Mouse (Mus musculus) kidney, adult 9 months (tissue): Measurements from ENCODE around the gene Tomm5.
A peak's percentile ranks its signal among the peaks of the same experiment; 100 is the strongest.
"Not testable (repeated sequence)": the region's sequence is repeated elsewhere in the genome, so short reads cannot be mapped to it uniquely, and the experiment has no call there.

Source experiments
- DNase-seq: peaks from one replicate; pipeline ENCODE4 v3.0.0; 2022

Gene Tomm5

DNA sequence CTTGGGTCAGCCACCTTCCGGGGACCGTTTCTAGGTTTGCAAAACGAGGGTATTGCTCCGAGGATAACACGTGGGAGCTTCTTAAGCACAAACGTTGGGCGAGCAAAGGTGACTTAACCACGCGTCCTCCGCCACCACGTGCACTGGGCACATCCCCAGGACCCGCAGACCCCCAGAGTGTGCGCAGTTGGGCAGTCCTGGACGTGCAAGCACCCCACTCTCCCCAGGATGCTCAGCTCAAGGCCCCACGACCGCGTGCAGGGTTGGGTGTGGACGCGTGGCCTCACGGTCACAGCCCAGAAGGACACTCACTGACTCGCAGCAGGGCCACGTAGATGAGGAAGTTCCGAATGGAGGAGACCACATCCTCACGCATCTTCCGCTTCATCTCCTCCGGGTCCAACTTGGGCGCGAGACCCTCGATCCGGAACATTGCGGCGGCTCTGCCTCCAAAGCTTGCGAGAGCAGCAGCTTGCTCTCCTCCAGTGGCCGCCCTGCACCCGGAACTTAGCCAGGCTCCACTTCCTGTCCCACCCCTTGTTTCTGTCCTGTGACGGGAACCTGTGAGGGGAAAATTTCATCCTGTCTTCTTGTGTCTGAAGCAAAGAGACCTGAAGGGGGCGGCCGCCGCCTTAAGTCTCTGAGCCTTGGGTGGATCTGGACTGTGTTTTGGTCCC is at the start of gene Tomm5:
Gene Tomm5 (minus strand): TSS at position 514 of the 677 bp plus-strand sequence.
- peak; percentile 96 for DNase-seq

DNA sequence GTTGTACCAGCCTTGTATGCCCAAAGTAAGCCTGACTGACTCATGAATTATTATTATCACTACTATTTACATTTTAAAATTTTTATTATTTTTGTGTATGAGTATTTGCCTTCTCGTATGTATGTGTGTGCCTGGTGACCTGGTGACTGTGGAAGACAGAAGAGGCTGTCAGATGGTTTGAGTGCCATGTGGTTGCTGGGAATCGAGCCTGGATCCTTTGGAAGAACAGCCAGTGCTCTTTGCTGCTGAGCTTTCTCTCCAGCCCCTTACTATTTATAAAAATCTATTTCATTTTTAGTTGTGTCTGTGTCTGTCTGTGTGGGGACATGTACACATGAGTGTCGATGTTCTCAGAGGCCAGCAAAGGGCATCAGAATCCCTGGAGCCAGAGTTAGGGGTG is 48.5 kb upstream of the Tomm5 start:
- DNase-seq, result no peak

DNA sequence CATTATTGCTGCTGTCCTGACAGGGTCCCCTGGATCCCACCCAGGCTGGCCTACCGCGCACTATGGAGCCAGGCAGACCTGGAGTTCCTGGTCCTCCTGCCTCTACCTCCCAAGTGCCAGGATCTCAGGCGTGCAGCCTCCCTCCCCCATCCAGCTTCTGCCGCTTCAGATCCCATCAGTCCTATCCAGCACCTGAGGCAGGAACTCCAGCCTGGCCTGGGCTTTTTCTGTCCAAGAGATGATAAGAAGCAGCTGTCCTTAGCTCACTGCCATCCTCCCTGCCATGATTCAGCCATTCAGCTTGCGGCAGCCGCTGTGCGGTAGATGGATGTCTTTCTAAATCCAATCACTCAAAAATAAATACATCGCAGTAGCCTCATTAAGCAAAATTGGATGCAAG is 35.1 kb upstream of the Tomm5 start:
- no peak for DNase-seq

DNA sequence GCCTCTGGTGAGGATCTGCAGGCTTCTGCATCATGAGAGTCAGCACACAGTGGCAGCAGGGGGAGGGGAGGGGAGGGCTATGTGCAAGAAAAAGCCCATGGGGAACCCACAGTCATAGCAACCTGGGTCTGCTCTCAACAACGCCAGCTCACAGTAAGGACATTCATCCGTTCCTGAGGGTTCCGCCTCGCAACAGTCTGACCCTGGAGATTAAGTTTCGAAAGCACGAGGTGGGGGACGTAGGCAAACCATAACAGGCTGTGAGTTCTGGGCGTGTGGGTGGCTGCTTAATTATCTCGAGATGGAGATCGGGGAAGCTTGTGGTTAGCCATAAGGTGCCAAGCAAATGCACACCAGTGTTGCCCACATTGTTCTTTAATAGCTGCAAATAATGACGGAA is 34.5 kb upstream of the Tomm5 start:
- DNase-seq, result no peak

DNA sequence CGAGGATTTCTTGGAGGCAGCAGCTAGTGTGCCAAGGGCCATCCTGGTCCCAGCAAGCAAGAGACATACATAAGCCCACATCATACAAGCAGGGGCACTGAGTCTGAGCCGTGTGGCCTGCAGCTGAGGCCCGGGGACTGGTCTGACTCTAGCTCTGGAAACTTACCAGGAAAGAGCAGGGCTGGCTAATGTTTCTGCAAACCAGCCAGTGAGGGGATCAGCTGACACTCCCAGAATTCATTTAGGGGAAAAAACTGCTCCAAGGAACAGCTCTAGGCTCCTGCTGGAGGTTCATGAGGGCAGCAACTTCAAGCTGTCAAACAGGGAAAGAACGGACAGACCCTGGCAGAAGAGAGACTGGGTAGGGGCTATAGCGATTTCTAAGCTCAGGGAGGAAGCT is 33.9 kb upstream of the Tomm5 start:
- DNase-seq, result no peak

DNA sequence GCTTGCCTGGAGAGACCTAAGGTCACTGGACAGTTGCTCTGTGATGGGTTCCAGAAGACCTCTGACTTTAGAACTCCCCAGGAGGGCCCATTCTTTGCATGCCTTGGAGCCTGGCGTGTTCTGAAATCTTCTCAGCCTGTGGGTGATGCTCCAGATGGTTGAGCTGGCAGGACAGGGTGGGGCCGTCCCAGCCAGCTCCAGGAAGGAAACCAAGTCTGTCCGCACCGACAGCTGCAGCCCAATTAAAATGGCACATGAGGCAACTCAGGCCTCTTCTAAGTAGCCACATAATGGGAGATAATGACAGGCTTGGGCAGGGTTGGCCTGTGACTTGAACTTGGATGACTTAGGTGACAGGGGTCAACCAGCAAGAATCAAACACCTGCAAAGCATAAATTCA is 29.7 kb upstream of the Tomm5 start:
- DNase-seq, result peak; percentile 19

DNA sequence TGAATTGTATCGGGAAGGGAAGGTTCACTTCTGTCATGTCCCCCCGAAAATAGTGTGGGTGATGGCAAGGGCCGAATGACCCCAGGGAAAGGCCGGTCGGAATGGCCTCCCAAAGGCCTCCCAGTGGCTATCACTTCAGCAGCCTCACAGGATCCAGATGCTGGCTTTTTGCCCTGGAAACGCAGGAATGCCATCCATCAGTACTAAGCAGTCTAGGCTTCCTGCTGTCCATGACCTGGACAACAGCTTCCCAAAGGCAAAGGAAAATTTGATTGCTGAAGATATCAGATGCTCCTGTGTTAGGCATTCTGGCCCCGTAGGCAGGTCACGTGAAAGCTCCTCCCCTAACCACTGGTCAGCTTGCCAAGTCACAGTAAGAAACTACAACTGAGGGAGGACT is 26.6 kb upstream of the Tomm5 start:
- peak; percentile 34 for DNase-seq

DNA sequence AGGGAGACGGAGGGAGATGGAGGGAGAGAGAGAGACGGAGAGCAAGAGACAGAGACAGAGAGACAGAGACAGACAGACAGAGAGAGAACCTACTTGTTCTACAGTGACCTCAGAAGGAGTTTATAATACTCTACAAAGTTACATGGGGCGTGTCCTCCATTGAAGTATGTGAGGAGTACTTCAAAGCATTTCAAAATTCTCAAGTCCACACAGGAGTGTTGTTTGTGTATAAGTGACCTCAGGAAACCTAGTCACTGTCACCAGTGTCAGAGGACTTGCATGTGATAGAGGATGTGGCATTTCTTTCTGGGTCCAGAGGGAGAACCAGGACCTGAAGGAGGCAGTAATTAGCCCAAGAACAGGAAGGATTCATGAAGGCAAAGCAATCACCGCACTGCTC is 23.1 kb upstream of the Tomm5 start:
- no peak for DNase-seq

DNA sequence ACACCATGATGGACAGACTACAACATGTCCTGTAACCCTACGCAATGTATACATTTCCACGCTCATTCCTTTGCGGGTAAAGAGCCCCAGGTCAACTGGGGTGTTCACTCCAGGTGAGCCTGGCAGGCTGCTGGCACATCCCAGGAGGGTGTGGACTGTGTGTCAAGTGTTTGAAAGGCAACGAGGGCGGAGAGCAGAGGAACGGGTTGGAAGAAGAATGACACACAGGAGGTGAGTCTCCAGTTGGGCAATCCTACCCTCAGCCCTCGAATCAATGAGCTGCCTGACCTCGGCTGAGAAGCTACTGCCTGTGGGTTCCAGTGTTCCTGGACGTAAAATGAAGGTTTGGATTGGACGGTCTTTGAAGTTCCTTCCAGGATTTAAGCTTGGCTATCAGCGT is 13.4 kb upstream of the Tomm5 start:
- no peak for DNase-seq

DNA sequence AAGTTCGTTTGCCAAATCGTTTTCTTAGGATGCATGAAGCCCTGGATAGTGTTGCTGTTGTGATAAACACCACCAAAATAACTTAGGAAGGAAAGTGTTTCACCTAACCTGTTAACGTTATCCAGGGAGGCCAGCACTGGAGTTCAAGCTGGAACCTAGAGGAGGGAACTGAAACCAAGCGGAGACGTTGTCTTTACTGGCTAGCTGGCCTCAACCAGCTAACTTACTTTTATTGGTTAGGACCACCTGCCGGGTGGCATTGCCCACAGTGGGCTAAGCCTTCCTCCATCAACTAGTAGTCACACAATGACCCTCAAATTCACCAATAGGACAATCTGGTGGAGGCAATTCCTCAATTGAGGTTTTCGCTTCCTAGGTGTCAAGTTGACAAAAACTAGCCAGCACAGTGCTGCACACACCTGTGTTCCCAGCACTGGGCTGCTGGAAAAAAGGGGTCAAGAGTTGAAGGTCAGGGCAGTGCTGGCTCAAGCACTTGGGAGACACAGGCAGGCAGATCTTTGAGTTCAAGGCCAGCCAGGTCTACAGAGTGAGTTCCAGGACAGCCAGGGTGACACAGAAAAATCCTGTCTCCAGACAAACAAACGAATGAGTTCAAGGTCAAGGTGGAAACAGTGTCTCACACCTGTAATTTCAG is 669 bp upstream of the Tomm5 start:
- no peak for DNase-seq

DNA sequence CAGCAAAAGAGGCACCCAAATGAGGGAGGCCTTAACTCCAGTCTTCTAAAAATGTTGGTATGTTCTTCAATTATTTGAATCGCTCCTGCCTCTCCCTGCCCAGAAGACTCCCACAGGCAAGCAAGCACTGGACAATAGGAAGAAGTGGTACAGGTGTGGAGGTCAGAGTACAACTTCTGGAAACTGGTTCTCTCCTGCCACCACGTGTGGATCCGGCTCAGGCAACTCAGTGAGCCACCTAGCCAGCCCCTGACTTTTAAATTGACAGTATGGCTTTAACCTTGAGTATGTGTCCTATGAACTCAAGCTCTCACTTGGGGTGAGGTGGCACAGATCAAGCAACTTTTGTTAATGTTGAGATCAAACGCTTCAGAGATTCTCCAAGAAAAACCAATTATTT is 848 bp downstream of the Tomm5 start:
- DNase-seq, result peak; percentile 40

DNA sequence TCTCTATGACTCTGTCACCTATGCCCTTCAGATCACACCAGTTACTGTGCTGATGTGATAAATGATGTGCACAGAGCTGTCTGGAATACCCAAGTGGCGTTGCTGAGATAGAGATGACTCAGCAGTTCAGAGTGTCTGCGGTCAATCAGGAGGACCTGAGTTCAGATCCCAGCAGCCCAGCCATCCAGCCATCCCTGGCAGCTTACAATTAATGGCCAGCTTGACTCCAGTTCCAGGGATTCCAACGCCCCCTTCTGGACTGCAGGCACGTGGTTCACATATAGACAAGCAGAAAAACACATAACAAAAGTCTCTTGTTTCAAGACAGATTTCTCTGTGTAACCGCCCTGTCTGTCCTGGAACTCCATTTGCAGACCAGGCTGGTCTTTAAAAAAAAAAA is 1.5 kb downstream of the Tomm5 start:
- no peak for DNase-seq

DNA sequence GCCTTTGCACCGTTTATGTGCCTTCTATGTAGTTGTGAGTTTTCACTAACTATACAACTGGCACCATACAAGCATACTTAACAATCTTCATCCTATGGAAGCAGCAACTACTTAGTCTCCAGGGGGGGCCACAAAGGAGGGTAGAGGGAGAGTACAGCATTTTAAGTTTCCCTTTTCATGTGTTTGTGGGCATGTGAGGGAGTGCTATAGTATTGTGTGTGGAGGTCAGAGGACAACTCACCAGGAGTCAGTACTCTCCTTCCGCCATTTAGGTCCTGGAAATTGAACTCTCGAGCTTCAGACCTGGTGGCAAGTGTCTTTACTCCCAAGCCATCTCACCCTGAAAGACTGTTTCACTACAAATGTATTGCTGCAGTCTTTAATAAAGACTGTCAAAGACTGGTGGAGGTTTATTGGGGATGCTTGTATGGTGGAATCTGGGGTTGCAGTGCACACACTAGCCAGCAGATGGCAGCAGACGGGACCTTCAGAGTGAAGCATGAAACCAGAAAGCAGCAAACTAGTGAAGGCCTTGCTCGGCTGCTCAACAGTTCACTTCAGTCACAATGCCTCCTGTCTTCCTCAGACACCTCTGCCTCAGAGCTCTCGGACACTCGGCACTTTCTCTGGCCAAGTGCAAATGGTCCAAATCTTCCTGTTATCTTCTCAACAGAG is 10.6 kb downstream of the Tomm5 start:
- DNase-seq, result peak; percentile 71

DNA sequence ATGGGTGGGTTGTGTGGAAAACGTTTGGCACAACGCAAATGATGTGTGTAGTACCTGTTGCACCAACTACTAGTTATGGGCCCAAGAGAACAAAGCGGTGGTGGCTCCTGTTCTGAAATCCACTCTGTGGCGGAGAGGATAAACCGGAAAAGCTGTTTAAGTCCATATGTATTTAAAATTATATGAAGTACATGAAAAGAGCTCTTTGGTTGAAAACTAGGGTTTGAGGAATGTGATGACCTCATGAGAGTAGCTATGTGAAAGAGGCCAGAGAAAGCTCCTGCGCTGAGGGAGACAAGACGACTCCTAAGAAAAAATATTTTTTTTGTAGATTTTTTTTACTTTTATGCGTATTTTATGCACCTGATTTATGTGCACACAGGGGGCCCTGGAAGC is 23.0 kb downstream of the Tomm5 start:
- DNase-seq, result no peak

DNA sequence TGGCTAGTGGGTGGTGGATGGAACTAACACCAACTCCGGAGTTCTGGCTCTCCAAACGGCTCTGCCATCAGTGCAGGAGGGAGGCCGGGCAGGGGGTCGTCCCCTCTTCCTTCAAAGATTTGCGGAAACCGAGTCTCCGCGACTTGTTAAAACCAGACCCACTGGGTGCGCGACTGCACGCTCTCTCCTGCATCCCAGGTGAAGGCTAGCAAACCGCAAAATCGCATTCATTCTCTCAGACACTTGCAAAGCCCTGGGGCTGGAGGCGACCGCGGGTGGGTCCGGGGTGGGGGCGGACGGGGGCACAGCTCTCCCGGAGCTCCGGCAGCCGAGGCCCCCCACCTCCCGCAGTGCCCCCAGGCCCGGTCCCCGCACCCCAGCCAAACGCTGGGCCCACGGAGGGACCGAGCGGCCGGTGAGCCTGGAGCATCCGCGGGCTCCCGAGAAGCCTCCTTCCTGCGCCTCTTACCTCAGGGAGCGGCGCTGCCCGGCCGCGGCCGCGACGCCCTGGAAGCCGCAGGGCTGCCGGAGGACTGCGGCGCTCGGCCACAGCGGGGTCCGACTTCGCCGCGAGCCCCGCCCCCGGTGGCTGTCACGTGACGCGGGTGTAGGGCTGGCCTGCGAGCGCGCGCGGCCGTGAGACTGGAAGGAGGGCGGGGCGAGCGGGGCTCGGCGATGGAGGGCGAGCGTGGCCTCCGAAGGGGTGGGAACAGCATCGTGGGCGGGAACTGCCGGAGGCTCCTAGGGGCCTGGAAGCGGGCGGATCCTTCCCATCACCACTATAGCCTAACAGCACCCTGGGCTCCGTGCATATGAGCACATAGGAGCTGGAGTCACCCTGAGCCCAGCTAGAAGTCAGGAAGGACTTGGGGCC is 23.7 kb downstream of the Tomm5 start, which contains the start of gene Fbxo10:
Gene Fbxo10 (minus strand): TSS at position 584 of the 874 bp plus-strand sequence.
- peak; percentile 91 for DNase-seq

DNA sequence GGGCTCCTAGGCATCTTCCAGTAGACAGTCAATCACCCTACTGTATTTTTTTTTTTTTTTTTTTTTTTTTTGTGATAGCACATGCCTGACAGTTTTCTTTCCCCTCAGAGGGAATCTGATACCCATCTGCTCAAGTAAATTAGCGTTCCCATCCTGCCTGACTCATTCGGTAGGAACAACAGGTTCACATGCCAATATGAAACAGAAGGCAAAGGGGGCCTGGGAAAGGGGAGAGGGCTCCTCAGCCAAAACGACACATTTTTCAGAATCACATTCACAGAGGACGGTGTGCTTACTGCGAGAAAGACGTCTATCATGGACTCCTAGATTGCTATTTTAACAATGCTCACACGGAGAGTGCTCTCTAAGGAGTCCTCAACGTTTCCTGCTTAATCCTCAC is 24.4 kb downstream of the Tomm5 start:
- DNase-seq, result no peak

DNA sequence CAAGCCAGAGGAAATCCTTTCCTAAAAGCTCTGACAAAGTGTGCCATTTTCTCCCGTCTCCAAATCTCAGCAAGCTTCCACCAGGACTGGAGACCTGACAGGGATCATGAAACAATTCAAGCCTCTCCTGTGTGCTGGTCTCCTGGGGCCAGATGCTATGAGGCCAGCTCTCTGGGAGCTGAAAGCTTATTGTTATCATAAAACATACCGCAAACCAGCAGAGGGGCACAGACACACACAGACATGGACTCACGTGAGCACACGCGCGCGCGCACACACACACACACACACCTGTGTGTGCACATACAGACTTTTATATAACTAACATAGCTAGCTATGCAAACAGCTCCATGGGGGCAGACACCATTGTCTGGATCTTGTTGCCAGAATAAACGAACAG is 25.0 kb downstream of the Tomm5 start:
- DNase-seq, result no peak

DNA sequence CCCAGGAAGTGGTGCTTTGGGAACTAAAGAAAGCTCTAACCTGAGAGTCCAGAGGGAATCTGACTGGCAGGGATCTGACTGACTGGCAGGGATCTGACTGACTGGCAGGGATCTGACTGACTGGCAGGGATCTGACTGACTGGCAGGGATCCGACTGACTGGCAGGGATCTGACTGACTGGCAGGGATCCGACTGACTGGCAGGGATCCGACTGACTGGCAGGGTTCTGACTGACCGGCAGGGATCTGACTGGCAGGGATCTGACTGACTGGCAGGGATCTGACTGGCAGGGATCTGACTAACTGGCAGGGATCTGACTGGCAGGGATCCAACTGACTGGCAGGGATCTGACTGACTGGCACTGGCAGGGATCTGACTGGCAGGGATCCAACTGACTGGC is 26.9 kb downstream of the Tomm5 start:
- DNase-seq, result not testable (repeated sequence)

DNA sequence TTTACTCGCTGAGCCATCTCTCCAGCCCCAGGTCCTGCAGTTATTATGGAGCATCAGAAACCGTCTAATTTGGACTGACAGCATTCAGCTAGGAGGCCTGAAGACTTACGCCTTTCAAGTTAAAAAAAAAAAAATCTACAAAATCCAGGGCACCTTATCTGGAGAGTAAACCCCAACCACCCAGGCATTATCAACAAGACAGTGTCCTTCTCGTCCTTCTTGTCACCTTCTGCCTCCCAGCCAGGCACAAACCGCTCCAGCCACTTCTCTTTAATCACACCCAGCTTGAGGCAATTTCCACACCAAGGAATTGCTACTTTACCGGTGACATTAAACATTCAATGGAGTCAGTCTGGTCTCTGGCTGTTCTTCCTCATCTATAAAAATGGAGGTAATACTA is 34.4 kb downstream of the Tomm5 start:
- no peak for DNase-seq

DNA sequence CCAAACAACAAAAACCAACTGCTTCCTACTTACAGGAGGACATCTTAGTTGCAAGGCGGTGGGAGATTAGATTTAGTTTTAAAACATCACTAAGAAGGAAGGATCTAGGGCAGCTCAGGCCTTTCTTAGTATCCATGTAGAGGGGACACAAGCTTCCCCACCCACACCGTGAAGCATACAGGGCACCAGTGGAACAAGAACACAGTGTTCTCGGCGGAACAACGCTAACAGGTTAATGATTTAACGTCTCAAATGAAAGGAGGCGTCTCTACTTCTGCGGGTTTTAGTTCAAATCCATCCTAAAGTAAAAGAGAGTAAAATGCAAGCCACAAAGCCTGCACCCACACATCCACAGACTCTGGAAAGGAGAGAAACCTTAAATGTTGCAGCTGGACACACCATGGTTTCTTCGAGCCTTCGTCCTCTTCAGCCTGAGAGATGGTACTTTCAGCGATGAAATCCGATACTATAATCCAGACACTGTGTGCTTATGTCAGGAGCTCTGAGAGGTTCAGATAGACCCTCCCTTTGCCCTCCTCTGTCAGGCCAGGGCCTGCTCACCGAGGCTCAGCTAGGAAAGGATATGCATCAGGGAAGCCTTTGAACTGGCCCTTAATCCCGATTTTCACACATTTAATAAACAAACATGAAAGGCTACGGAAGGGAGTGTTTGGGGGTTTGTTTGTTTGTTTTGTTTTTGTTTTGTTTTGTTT is 35.5 kb downstream of the Tomm5 start:
- DNase-seq, result peak; percentile 56

DNA sequence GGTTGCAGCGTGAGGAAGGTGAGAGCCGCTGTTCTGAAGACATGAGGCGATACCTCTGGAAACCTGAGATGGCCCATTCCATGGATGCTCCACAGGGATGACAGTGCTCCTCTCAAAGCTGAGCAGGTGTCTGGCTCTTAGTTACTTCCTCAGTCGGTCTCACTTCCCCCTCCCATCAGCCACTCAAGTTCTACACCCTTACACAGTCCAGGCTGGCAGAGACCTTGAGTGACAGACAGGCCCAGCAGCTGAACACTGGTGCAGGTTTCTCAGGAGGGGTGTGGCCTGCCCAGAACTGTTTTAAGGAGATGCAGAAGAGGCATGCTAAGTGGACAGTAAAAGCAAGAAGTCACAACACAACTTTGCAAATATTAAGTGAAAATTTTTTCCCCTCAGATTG is 40.2 kb downstream of the Tomm5 start:
- no peak for DNase-seq

DNA sequence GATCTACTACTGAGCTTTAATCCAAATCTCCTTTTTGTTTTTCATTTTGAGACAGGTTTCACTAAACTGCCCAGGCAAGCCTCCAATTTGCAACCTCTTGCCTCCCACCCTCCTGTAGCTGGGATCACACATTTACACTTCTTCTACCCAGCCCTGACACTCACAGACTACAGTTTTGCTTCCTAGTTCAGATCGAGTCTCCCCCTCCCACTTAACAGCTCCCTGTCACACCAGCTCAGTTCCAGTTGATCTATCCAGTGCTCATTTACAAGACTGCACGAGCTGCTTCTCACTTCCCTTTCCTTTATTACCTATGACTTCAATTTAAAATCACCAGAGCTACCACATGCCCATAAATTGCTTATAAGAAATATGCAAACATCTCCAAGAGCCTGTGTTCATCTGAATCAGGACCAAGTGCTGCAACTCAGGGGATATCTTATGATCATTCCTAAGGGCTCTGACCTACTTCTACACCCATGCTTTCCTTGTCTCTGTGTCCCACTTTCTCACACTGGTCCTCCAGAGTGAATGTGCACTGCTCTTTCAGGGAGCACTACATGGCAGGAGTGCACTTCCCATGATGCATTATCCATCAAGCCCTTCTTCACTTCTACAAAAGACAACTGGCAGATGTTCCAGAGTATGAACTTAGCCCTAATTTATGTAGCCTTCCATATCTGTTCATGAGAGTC is 41.7 kb downstream of the Tomm5 start:
- DNase-seq, result no peak
